Mouse (Mus musculus): Measurements from ENCODE around the gene Cd83. TPM values are rescaled to one million over a fixed set of nuclear protein-coding genes. Genes with fewer than 3 reads are reported as not detected.

Cd83 gene
- polyA plus RNA-seq, 2 experiments: 12.1 to 22.6 TPM

- no peak for DNase-seq (ENCODE audit: low spot score)
- no peak for ATAC-seq (ENCODE audit: low FRiP score, low read depth)
- no peak for TF ChIP-seq POLR2A (IDR thresholded peaks at IDR 0.05; ENCODE audit: borderline replicate concordance, extremely low read depth, insufficient read depth, insufficient read length)
- no peaks in the 10 kb centered on the region for H3K9me3 ChIP-seq (ENCODE audit: control insufficient read depth, low read length)
- no peaks in the 10 kb centered on the region for H3K4me1 ChIP-seq (ENCODE audit: control insufficient read depth, insufficient read depth, low read length)
- no peaks in the 10 kb centered on the region for H3K36me3 ChIP-seq (ENCODE audit: control insufficient read depth, insufficient read depth, low read length)
- H3K27me3 ChIP-seq (ENCODE audit: control insufficient read depth, insufficient read depth, low read length): no peaks in the 10 kb centered on the region
- no peak overlapping the region for H3K4me2 ChIP-seq (replicated peaks; ENCODE audit: low read depth, low read length, severe bottlenecking)
- 72% methylated on average over 3 of the region's 3 CpGs for WGBS
- H3K4me3 ChIP-seq (replicated peaks; ENCODE audit: low read length): no peak overlapping the region
- H3K9ac ChIP-seq (ENCODE audit: low read depth, low read length, severe bottlenecking): no peak overlapping the region
- H3K27ac ChIP-seq (replicated peaks; ENCODE audit: low read depth, low read length): no peak overlapping the region
These were observed 34.3 kb upstream of the Cd83 start for GRCm38 (mm10) chr13:43750301-43750700.

GRCm38 (mm10) chr13:43750966-43751365 is 33.6 kb upstream of the Cd83 start:
- no peak for DNase-seq (ENCODE audit: low spot score)
- Histone ChIP-seq H3K36me3 (ENCODE audit: control insufficient read depth, insufficient read depth, low read length) (no peaks in the 10 kb centered on the region), H3K4me2 (replicated peaks; ENCODE audit: low read depth, low read length, severe bottlenecking) (no peak overlapping the region), H3K27ac (replicated peaks; ENCODE audit: low read depth, low read length) (no peak overlapping the region), H3K4me1 (ENCODE audit: control insufficient read depth, insufficient read depth, low read length) (no peaks in the 10 kb centered on the region), H3K9ac (ENCODE audit: low read depth, low read length, severe bottlenecking) (no peak overlapping the region), H3K4me3 (replicated peaks; ENCODE audit: low read length) (no peak overlapping the region), H3K27me3 (ENCODE audit: control insufficient read depth, insufficient read depth, low read length) (no peaks in the 10 kb centered on the region), H3K9me3 (ENCODE audit: control insufficient read depth, low read length) (no peaks in the 10 kb centered on the region)
- no peak for TF ChIP-seq POLR2A (IDR thresholded peaks at IDR 0.05; ENCODE audit: borderline replicate concordance, extremely low read depth, insufficient read depth, insufficient read length)
- no peak for ATAC-seq (ENCODE audit: low FRiP score, low read depth)
- WGBS: 95% methylated on average over 6 of the region's 6 CpGs

- ATAC-seq (ENCODE audit: low FRiP score, low read depth) (no peak), DNase-seq (ENCODE audit: low spot score) (no peak)
- Histone ChIP-seq H3K4me3 (replicated peaks; ENCODE audit: low read length) (no peak overlapping the region), H3K4me1 (ENCODE audit: control insufficient read depth, insufficient read depth, low read length) (no peaks in the 10 kb centered on the region), H3K36me3 (ENCODE audit: control insufficient read depth, insufficient read depth, low read length) (no peaks in the 10 kb centered on the region), H3K9ac (ENCODE audit: low read depth, low read length, severe bottlenecking) (no peak overlapping the region), H3K4me2 (replicated peaks; ENCODE audit: low read depth, low read length, severe bottlenecking) (no peak overlapping the region), H3K27ac (replicated peaks; ENCODE audit: low read depth, low read length) (no peak overlapping the region), H3K27me3 (ENCODE audit: control insufficient read depth, insufficient read depth, low read length) (no peaks in the 10 kb centered on the region), H3K9me3 (ENCODE audit: control insufficient read depth, low read length) (no peaks in the 10 kb centered on the region)
- TF ChIP-seq POLR2A (IDR thresholded peaks at IDR 0.05; ENCODE audit: borderline replicate concordance, extremely low read depth, insufficient read depth, insufficient read length): no peak
- 76% methylated on average over 7 of the region's 7 CpGs for WGBS
These were observed 32.2 kb upstream of the Cd83 start for GRCm38 (mm10) chr13:43752407-43752806.

GRCm38 (mm10) chr13:43753652-43754051 is 30.9 kb upstream of the Cd83 start:
- Histone ChIP-seq H3K36me3 (ENCODE audit: control insufficient read depth, insufficient read depth, low read length) (no peaks in the 10 kb centered on the region), H3K27me3 (ENCODE audit: control insufficient read depth, insufficient read depth, low read length) (no peaks in the 10 kb centered on the region), H3K27ac (replicated peaks; ENCODE audit: low read depth, low read length) (no peak overlapping the region), H3K4me1 (ENCODE audit: control insufficient read depth, insufficient read depth, low read length) (no peaks in the 10 kb centered on the region), H3K4me3 (replicated peaks; ENCODE audit: low read length) (no peak overlapping the region), H3K9ac (ENCODE audit: low read depth, low read length, severe bottlenecking) (no peak overlapping the region), H3K9me3 (ENCODE audit: control insufficient read depth, low read length) (no peaks in the 10 kb centered on the region), H3K4me2 (replicated peaks; ENCODE audit: low read depth, low read length, severe bottlenecking) (no peak overlapping the region)
- DNase-seq (ENCODE audit: low spot score) (no peak), ATAC-seq (ENCODE audit: low FRiP score, low read depth) (no peak)
- WGBS: 26% methylated on average over 9 of the region's 9 CpGs
- TF ChIP-seq POLR2A (IDR thresholded peaks at IDR 0.05; ENCODE audit: borderline replicate concordance, extremely low read depth, insufficient read depth, insufficient read length): no peak

- Histone ChIP-seq H3K27ac (replicated peaks; ENCODE audit: low read depth, low read length) (no peak overlapping the region), H3K9ac (ENCODE audit: low read depth, low read length, severe bottlenecking) (no peak overlapping the region), H3K4me1 (ENCODE audit: control insufficient read depth, insufficient read depth, low read length) (no peaks in the 10 kb centered on the region), H3K4me2 (replicated peaks; ENCODE audit: low read depth, low read length, severe bottlenecking) (no peak overlapping the region), H3K4me3 (replicated peaks; ENCODE audit: low read length) (no peak overlapping the region), H3K27me3 (ENCODE audit: control insufficient read depth, insufficient read depth, low read length) (no peaks in the 10 kb centered on the region), H3K36me3 (ENCODE audit: control insufficient read depth, insufficient read depth, low read length) (no peaks in the 10 kb centered on the region), H3K9me3 (ENCODE audit: control insufficient read depth, low read length) (no peaks in the 10 kb centered on the region)
- 64% methylated on average over 3 of the region's 3 CpGs for WGBS
- ATAC-seq (ENCODE audit: low FRiP score, low read depth) (no peak), DNase-seq (ENCODE audit: low spot score) (no peak)
- no peak for TF ChIP-seq POLR2A (IDR thresholded peaks at IDR 0.05; ENCODE audit: borderline replicate concordance, extremely low read depth, insufficient read depth, insufficient read length)
These were observed 30.0 kb upstream of the Cd83 start for GRCm38 (mm10) chr13:43754455-43755128.

Measured in limb, embryonic 14.5 days (tissue).